Mouse (Mus musculus) stomach, postnatal 0 days (tissue): ENCODE results near the gene Tln1. TPM values are rescaled to one million over a fixed set of nuclear protein-coding genes. Genes with fewer than 3 reads are reported as not detected.
"Not testable (repeated sequence)": the region's sequence is repeated elsewhere in the genome, so short reads cannot be mapped to it uniquely, and the experiment has no call there.

Experiments used
- ATAC-seq: fragments of 200-750 bp; cut with Nextera tagmentation; 2 replicates; pipeline ENCODE4 v1.8.0; 2017; ENCODE audit not compliant: low FRiP score, low TSS enrichment
- DNase-seq: peaks from one replicate; pipeline ENCODE4 v3.0.0-alpha.2; 2016; ENCODE audit warnings: low spot score
- H3K27ac ChIP-seq: fragments of 300-500 bp; sonication (generic); replicated peaks from 2 replicates; pipeline ENCODE4 v1.5.1; 2014; ENCODE audit warnings: mild to moderate bottlenecking, control low read depth
- H3K27me3 ChIP-seq: fragments of 300-500 bp; sonication (generic); 2 replicates; pipeline ENCODE4 v1.6.1; 2014; ENCODE audit warnings: low read length; ENCODE audit not compliant: control insufficient read depth, insufficient read depth
- H3K36me3 ChIP-seq: fragments of 300-500 bp; sonication (generic); 2 replicates; pipeline ENCODE4 v1.6.1; 2014; ENCODE audit warnings: low read length, mixed read lengths; ENCODE audit not compliant: control insufficient read depth, insufficient read depth
- H3K4me1 ChIP-seq: fragments of 300-500 bp; sonication (generic); replicated peaks from 2 replicates; pipeline ENCODE4 v1.6.1; 2014; ENCODE audit warnings: antibody characterized with exemption; ENCODE audit not compliant: control insufficient read depth, insufficient read depth
- H3K4me2 ChIP-seq: fragments of 300-500 bp; sonication (generic); replicated peaks from 2 replicates; pipeline ENCODE4 v1.6.1; 2014; ENCODE audit warnings: low read depth, mild to moderate bottlenecking, control low read depth, moderate library complexity
- H3K4me3 ChIP-seq: fragments of 300-500 bp; sonication (generic); 2 replicates; pipeline ENCODE4 v1.5.1; 2014; ENCODE audit warnings: low read depth, low read length, control low read depth
- H3K9ac ChIP-seq: fragments of 300-500 bp; sonication (generic); 2 replicates; pipeline ENCODE4 v1.6.1; 2014; ENCODE audit warnings: mild to moderate bottlenecking, low read length, control low read depth, mixed read lengths
- H3K9me3 ChIP-seq: fragments of 300-500 bp; sonication (generic); 2 replicates; pipeline ENCODE4 v1.6.1; 2016; ENCODE audit warnings: low read length; ENCODE audit not compliant: control insufficient read depth
- CTCF ChIP-seq: IDR thresholded peaks from 2 replicates; pipeline ENCODE4 v1.5.1; 2016; ENCODE audit warnings: antibody characterized with exemption, low read depth, mild to moderate bottlenecking, moderate library complexity
- EP300 ChIP-seq: optimal IDR thresholded peaks from 2 replicates; pipeline ENCODE3; 2016; ENCODE audit warnings: antibody characterized with exemption
- WGBS: fragments of 180-500 bp; shearing (Covaris S2); extraction: QIAGEN DNeasy Blood & Tissue Kit; methylation state at CpG from one replicate; pipeline ENCODE4 v1.1.7; 2014; 5-methylcytosine and 5-hydroxymethylcytosine counted together
- polyA plus RNA-seq: library from polyadenylated mRNA; unstranded; fragments of >200 nt; fragmentation: Nextera tagmentation; extraction: Ambion mirVana; gene quantifications from 2 replicates; pipeline ENCODE4 v1.2.1, GENCODE M21; 2015

Tln1 gene
- polyA plus RNA-seq, 1 experiment from 2014 or later, result 60.3 TPM

DNA sequence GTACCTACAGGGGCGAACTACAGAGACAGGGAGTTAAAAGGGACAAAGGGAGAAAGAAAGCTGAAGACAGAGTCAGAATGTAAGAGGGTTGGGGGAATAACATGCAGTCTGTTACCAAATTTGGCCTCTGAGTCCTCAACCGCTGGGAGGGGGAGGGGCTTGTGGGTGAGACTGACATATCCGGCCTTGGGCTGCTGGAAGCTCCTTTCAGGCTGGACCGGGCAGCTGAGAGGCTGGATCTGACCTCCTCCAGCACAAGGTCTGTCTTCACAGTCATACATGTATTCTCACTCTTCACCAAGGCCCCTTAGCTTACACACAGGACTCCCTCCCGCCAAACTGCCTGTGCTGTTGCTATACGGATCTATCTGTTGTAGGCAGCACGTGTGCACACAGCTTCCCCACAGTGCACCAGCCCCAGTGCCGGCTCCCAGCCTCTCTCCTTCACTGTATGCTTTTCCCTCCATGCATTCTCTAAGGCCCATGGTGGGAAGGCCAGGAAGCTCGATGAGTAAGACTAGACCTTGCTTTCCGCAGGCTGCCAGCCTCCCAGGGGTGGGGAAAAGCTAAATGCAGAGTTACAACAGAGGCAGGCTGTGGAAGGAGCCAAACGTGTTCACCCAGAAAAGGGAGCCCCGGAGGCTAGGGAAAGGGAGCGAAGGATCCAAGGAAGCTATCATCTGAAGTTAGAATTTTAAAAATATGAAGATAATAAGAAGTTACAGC is 3.7 kb downstream of the Tln1 start:
- H3K9ac ChIP-seq, result peak overlapping the region; percentile 60
- H3K36me3 ChIP-seq, result peaks cover 20% of the 10 kb centered on the region
- WGBS, result 12% methylated on average over 13 of the region's 13 CpGs
- DNase-seq, result peak; percentile 60
- peaks cover 16% of the 10 kb centered on the region for H3K4me1 ChIP-seq
- no peaks in the 10 kb centered on the region for H3K27me3 ChIP-seq
- peak overlapping the region; percentile 29 for H3K4me3 ChIP-seq
- H3K27ac ChIP-seq, result peak overlapping the region; percentile 100
- TF ChIP-seq CTCF (no peak), EP300 (no peak)
- ATAC-seq, result peak; percentile 21; the same call in 1 of the 2 replicates
- H3K4me2 ChIP-seq, result peak overlapping the region; percentile 60
- H3K9me3 ChIP-seq, result no peaks in the 10 kb centered on the region

GRCm38 (mm10) chr4:43558028-43558630 is 4.4 kb downstream of the Tln1 start:
- peaks cover 14% of the 10 kb centered on the region; the same call in 1 of the 2 replicates for H3K4me1 ChIP-seq
- peak overlapping the region; percentile 60 for H3K4me2 ChIP-seq
- H3K9me3 ChIP-seq, result no peaks in the 10 kb centered on the region
- H3K9ac ChIP-seq, result peak overlapping the region; percentile 43; the same call in 1 of the 2 replicates
- H3K27ac ChIP-seq, result peak overlapping the region; percentile 100
- DNase-seq (no peak), ATAC-seq (no peak; the same call in 1 of the 2 replicates)
- H3K27me3 ChIP-seq, result no peaks in the 10 kb centered on the region
- WGBS, result 24% methylated on average over 5 of the region's 5 CpGs
- peak overlapping the region; percentile 8 for H3K4me3 ChIP-seq
- H3K36me3 ChIP-seq, result peaks cover 26% of the 10 kb centered on the region
- TF ChIP-seq EP300 (no peak), CTCF (no peak)

DNA sequence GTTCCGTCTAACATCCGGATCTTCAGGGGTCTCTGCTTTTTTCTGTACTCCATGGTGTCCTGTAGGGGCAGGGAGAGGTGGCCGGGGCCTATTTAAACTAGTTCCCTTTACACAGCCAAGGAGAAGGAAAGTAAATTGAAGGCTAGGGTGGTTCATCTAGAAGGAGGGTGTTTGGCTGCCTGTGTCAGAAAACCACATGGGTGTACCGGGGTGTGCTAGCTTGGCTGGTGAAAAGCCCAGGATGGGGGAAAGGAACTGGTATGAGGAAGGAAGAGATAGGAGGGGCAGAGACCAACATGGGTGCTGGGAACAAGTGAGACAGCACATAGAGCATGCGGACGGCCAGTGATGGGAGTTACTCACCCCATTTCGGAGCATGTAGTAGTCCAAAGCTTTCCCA is 6.6 kb downstream of the Tln1 start:
- H3K9ac ChIP-seq, result no peak overlapping the region
- no peaks in the 10 kb centered on the region for H3K27me3 ChIP-seq
- no peak for ATAC-seq
- 90% methylated on average over 7 of the region's 7 CpGs for WGBS
- no peaks in the 10 kb centered on the region for H3K9me3 ChIP-seq
- no peak for TF ChIP-seq CTCF
- TF ChIP-seq EP300, result no peak
- peaks cover 14% of the 10 kb centered on the region; the same call in 1 of the 2 replicates for H3K4me1 ChIP-seq
- H3K27ac ChIP-seq, result no peak overlapping the region
- H3K4me3 ChIP-seq, result no peak overlapping the region
- H3K36me3 ChIP-seq, result peaks cover 41% of the 10 kb centered on the region
- H3K4me2 ChIP-seq, result no peak overlapping the region
- DNase-seq, result no peak

DNA sequence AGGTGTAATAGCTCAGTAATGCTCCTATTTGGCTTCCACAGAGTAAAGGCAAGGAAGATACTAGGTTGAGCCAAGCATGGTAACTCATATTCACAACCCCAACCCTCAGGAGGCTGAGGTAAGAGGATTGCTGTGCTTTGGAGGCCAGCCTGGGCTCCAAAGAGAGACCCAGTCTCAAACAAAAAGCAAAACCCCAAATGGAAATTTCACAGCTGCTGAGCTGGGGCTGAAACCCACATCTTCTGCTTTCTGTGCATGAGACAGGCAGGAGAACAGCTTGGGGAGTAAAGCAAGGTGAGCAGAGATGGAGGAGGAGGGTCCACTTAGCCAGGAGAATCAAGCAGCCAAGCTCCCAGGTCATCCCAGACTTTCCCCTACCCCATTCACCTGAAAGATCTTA is 8.6 kb downstream of the Tln1 start:
- ATAC-seq (no peak), DNase-seq (no peak)
- no peaks in the 10 kb centered on the region for H3K9me3 ChIP-seq
- no peak overlapping the region for H3K4me2 ChIP-seq
- peaks cover 5% of the 10 kb centered on the region; the same call in 1 of the 2 replicates for H3K4me1 ChIP-seq
- no peak overlapping the region for H3K4me3 ChIP-seq
- no peak overlapping the region for H3K27ac ChIP-seq
- no peak for TF ChIP-seq CTCF
- TF ChIP-seq EP300, result no peak
- peaks cover 59% of the 10 kb centered on the region for H3K36me3 ChIP-seq
- no peak overlapping the region for H3K9ac ChIP-seq
- no peaks in the 10 kb centered on the region for H3K27me3 ChIP-seq

GRCm38 (mm10) chr4:43552437-43552836 is 10.1 kb downstream of the Tln1 start:
- ATAC-seq (no peak), DNase-seq (no peak)
- Histone ChIP-seq H3K4me1 (no peaks in the 10 kb centered on the region), H3K9me3 (no peaks in the 10 kb centered on the region), H3K4me2 (no peak overlapping the region), H3K27me3 (no peaks in the 10 kb centered on the region), H3K36me3 (peaks cover 71% of the 10 kb centered on the region), H3K27ac (no peak overlapping the region), H3K9ac (no peak overlapping the region), H3K4me3 (no peak overlapping the region)
- WGBS, result 96% methylated on average over 5 of the region's 5 CpGs
- TF ChIP-seq CTCF, result no peak
- TF ChIP-seq EP300, result no peak

- not testable (repeated sequence) for H3K4me3 ChIP-seq, H3K4me1 ChIP-seq, H3K27me3 ChIP-seq, H3K4me2 ChIP-seq, H3K9ac ChIP-seq, DNase-seq, H3K27ac ChIP-seq, ATAC-seq, H3K9me3 ChIP-seq
- WGBS, result 79% methylated on average over 6 of the region's 6 CpGs
- peaks cover 77% of the 10 kb centered on the region for H3K36me3 ChIP-seq
- 0 out of 2 replicates have a peak, but pooled peaks have one; percentile 10 for TF ChIP-seq CTCF
Observed at GRCm38 (mm10) chr4:43551854-43552253, 10.6 kb downstream of the Tln1 start.
